Mouse (Mus musculus) thymus, postnatal 25 days (tissue): ENCODE measurements around the gene Fchsd2.

Experiments
- DNase-seq: peaks from one replicate; pipeline ENCODE4 v3.0.0; 2022

Fchsd2 gene

DNA sequence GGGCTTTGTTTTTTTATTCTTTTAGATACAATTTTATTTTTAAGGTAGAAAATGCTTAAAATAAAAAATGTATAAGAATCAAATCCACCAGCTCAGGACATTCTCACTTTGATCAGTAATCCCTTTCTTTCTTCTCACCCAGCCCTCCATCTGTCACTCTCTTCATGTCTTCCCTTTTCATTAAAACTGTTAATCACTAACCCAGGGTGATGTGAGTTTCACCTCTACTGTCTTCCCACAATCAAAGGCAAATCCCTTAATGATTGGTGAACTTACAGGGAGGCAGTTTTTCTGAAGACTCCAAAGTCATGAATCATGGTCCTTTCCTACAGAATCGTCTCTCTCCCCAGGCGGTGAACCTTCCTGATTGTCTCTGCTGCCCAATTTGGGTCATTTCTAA is 124.1 kb downstream of the Fchsd2 start:
- DNase-seq: no peak

DNA sequence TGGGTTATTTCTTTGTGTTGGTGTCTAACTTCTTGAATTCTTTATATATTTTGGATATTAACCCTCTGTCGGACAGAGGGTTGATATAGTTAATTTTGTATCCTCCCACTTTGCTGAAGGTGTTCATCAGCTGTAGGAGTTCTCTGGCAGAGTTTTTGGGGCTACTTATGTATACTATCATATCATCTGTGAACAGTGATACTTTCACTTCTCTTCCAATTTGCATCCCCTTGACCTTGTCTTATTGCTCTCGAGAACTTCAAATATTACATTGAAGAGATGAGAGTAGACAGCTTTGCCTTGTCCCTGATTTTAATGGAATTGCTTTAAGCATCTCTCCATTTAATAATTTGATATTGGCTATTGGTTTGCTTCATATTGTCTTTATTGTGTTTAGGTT is 130.8 kb downstream of the Fchsd2 start:
- DNase-seq: no peak

DNA sequence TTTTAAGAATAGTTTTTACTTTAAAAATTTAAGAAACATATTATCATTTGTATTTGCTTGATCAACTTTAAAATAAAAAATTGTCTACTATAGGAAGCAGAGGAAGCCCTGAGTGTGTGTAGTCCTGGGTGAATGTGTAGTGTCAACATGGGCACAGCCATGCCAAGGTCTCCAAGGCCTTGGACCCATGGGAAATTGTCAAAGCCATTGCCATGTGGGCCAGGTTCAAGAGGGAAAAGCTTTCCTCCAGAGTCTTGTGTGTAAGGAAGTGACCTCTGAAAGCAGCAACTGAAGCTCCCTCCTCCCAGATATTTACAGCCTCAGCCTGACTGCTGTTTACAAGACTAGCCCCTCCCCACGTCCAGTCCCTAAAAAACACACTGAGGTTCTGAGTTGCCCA is 136.7 kb downstream of the Fchsd2 start:
- DNase-seq: no peak

DNA sequence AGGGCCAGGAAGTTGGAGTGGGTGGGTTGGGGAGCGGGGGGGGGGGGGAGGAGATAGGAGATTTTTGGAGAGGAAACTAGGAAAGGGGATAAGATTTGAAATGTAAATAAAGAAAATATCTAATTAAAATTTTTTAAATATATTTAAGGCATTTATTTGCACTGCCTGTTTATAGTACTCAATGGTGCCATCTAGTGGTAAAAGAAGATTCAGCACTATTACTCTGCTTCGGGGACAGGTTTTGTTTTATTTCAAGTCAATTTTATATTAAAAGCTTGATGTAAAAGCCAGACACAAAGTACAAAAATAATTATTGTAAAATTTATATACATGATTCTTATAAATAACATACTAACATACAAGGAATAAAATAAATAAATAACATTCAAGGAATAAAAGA is 138.8 kb downstream of the Fchsd2 start:
- DNase-seq: no peak

DNA sequence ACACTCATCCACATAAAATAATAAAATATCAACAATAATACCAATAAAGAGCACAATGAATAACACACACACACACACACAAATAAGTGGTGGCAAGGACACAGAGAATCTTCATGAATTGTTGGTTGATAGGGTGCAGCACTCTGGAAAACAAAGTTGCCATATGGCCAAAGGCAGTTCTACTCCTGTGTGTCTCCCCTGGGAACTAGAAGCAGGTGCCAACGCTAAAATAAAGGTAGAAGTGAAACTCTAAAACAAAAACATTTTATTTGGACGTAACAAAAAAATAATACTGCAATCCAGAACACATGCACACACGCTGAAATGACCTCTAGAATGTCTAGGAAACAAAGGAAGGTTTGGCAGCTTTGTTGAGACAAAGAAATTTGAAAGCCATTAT is 140.1 kb downstream of the Fchsd2 start:
- DNase-seq: no peak

DNA sequence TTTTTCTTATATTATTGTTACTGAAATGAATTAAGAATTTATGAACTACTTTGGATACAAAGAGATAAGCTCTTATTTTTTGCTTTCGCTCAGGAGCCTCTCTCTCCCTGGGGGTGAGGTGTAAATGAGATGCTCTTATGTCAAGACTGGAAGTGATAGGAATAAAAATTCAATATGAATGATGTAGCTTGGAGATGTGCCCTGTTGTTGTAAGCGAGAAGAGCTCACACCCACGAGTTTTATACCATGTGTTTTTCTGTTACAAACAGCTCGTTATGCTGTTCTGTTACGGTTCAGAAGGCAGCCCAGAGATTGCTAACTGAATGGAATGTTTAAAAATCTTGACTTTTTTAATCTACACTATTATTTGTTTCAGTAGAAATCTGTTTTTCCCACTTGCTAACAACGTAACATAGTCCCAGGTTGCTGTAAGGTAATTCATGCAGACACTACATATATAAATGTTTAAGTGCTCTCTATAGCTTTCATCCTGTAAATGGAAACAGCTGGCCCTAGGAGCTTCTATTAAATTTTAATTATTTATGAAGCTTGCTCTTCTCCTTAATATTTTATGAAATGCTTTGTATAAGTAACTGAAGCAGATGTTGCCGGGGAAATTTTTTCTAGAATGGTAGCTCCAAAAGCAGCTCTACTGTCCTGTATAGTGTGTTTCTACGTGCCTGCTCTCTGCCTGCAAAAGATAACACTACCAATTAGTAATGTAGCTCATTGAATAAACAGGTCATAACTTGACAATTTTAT is 144.2 kb downstream of the Fchsd2 start:
- no peak for DNase-seq

DNA sequence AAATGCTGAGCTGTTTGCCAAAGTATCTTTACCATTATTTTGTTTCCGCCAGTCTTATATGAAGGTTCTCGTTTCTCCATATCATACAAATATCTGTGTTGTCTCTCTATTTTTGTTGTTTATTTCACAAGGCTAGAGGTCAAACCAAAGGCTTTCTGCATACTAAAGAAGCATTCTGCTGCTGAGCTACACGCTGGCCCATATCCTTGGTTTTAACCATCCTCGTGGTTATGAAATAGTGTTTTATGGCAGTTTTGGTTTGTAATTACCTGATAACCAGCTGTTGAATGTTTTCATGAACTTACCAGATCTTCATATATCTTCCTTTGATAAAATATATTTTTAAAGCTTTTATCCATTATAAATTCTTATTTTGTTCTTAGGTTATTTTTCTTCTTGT is 156.1 kb downstream of the Fchsd2 start:
- no peak for DNase-seq

DNA sequence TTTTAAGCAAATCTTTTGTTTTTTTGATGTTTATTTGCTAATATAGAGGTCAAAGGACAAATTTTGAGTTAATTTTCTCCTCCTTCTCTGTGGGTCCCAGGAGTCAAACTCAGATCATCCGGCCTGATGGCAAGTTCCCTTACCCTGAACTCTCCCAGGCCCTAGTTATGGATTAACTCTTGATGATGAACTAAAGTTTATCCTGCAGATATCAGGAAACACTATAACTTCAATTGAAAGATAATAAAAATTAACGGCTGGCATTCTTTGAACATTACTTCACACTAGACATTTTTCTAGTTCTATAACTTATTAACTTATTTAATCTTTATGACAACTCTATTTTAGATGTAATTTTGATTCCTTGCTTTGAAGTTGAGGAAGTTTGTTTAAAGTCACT is 156.5 kb downstream of the Fchsd2 start:
- no peak for DNase-seq

DNA sequence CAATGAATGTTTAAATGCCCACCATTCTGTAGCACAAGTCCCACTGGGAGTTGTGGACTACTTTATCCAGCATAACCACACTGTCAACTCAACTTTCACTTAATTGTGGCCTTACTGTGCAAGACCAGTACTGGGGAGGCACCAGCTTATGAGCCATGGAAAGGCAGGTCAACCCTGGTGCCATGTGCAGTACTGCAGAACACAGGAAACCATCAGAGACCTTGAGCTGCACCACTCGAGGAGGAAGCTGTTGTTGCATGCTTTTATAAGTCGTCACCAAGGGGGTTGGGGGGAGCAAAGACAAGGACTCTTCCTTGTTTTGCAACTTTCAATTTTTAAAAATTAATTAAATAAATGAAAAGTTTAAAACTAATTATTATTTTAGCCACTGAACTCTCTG is 160.4 kb downstream of the Fchsd2 start:
- no peak for DNase-seq

DNA sequence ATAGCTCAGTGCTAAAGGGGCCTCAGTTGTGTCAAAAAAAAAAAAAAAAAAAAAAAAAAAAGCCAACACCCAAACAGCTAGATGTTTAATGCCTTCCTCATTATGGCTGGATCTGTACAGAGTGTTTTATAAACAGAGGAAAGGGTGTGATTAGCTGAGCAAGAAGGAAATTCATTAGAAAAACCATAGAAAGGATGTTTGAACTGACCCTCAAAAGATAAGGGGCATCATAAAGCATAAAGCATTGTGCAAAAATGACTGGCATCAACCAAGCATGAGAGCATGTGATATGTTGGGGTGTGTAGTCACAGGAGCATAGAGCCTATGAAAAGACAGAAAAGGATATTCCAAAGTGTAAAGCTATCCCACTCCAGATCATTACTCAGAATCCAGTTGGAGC is 165.8 kb downstream of the Fchsd2 start:
- no peak for DNase-seq

DNA sequence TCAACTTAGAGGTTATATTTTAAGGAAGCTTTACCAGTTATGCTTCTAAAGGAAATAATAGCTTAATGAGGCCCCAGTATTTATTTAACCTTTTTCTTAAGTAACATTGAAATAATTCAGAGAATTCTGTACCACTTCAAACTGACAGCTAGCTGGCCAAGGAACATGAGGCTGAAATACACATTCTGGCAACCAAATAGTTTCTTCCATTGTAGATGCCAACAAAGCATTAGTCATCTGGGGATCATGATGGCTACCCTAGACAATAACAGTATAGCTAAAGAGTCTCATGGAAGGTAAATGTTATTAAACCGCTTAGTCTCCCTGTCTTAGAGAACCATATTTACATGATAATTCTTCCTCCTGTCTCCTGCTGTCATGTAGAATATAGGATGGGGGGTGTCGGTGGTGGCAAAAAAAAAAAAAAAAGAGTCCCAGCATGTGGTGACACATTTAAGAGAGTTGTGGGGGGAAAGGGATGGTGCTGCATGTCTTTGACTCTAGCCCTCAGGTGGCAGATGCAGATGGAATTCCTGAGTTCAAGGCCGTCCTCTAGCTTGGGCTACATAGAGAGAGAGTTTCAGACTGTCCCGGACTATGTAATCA is 169.4 kb downstream of the Fchsd2 start:
- DNase-seq: no peak

DNA sequence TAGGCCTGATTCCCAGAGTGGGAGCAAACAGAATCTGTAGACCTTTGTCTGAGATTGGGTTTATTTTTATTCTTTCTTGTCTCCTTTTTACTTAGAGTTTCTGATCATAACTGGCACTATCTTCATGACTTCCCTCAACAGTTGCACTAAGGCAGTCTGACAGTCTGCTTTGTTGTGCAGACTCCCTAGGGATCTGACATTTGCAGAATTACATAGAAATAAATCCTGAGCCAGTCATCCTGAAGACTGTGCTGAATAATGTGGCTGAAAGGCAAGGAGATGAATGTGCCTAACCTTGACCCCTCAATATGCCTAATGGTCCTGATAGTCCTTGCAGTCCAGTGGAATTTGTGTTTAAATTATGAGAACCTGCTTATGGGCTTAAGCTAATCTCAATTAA is 170.8 kb downstream of the Fchsd2 start:
- no peak for DNase-seq

DNA sequence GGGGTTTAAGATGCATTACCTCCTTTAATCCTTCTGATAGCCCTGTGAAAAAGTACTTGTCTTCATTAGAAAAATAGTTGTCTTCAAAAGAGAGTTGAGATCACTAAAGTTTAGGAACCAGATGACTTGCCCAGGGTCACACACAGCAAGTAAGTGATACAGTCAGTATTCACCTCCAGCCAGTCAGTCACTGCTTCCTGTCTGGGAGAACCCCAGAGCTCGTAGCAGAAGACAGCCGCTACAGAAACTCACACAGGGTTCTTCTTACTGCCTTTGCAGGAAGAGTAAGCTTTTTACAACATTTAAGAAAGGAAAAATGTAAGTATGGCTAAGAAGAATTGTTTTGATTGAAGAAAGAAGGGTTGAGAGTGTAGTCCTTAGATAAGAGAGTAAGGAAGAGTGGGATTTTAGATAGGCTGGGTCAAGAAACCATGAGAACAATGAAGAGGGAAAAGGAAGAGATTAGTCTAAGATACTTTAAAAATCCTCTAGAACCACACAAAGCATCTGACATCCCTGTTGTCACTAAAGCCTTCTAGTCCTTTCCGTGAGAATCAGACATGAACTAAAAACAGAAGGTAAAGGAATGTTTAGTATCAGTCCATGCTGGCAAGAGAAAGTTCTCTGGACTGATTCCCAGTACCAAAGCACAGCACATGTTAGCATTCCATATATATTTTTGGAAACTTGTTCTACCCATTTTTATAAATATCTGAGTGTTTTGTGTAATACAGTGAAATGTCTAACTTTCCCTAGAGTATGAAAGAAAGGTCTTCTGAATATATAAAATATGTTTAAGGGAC is 175.0 kb downstream of the Fchsd2 start:
- no peak for DNase-seq

DNA sequence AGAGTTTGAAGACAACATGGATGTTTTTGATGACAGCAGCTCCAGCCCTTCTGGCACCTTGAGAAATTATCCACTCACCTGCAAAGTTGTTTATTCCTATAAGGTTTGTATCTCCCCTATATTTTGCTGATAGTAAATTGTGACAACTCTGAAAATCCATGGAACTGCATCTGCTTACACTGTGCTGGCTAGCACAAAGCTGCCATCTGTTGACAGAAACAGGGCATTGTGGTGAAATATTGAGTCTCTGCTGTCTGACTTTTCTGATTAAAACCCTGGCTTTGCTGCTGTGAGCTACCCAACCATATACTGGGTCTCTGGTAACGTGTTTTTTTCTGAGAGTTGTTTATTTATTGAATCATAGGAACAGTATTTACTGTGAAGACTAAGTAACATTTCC is 178.9 kb downstream of the Fchsd2 start:
- no peak for DNase-seq

DNA sequence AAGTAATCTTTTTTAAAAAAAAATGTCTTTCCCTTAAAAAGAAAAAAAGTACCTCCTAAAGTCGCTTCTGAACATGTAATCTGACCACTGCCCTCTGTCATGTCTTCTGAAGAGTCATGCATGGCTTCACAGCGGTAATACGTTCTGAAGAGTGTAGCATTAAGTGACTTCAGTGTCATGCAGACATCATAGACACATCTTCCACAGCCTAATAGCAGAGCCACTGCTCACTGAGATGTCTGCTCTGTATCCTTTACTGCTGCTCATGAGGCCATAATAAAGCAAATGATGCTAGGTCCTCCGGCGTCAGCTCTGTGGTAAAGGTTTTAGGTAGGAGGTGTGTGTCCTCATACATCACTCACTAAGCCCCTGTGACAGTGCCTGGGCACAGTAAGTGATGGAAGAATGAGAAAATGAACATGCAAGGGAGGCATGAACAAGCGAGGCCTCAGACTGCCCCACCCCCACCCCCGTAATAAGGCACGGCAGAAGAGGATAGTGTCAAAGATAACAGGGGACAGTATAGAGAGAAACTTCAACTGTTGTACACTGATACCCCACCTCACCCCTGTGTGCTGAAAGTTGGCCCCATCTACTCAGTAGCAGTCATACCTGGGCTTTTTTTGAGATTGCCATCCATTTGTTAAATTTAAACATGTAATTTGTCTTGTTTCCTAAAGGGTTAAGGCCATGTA is 179.9 kb downstream of the Fchsd2 start:
- DNase-seq: no peak

DNA sequence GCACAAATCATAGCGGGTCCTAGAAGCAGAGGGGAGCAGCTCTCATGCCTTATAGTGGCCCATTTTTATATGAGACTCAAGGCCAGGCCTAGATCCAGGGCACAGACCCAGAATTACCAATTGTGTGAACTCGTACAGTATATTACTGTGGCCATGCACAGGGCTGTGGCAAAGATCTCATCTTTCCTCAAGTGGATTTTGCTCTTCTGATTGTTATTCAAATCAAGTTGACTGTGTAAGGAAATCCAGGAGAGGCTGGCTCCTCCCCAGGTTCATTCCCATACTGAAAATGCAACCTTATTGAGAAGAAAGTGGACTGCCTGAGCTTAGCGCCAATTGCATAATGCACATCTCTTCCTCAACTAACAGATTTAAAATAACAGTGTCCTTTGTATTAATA is 190.1 kb downstream of the Fchsd2 start:
- no peak for DNase-seq

DNA sequence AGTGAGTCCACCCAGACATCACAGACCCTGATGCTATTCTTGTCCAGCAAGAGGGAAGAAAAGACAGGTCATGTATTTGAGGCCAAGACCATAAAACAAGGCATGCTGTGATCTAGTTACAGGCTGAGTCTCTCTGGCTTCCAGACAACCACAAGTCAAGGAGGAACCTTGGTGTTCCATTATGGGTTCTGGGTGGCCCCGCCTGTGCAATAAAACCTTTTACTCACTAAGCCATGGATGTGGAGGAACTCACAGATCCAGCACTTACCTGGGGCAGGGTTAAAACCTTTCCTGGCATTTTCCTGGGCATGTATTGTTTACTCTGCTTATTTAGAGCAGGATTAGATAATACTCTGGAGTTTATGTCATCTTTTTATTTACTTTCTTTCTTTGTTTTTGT is 191.8 kb downstream of the Fchsd2 start:
- no peak for DNase-seq

DNA sequence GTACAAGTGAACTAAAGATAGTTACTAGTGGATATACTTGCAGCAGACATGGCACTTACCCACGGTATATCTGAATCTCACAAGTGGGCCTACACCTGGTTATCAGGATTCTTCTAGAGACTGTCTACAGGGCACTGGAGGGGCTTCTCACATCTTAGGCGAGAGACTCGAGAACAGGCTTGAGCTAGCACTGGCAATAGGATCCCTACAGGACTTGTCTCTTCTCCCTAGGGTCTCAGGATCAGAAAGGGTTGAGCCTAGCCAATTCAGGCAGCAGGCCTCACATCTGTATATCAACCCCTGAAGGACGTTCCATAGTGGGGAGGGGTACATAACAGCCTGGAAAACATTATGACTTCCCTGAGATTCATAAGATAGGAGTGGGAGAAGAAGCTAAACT is 194.2 kb downstream of the Fchsd2 start:
- no peak for DNase-seq

DNA sequence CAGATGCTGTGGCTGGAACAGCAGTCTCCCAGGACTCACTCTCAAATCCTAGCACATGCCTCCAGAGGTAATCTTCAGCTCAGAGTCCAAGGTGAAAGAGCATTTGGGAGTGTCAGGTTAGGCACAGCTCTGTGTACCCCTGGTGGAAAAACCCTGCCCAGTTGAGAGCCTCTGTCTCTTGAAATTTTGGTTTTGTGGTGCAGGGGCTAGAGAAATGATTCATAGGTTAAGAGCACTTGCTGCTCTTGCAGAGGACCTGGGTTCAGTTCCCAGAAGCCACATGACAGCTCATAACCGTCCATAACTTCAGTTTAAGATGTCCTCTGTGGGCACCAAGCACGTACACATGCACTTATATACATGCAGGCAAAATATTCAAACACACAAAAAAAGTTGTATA is 195.2 kb downstream of the Fchsd2 start:
- no peak for DNase-seq

DNA sequence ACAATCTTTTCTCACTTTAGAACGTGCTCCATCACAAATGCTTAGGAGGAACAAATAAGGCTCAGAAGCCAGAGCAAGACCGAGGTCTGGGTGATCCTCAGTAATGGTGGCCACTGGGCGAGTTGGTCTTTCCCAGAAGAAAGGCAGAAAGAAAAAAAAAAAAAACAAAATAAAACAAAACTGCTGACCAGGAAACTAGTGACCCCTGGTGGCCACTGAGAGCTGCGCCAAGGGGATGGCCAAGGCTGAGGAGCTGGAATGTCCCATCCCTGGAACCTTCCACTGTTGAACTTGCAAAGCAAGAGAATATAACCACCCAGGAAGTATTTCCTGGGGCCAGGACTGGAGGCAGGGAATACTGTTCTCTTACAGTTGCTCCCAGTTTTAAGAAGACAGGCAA is 195.8 kb downstream of the Fchsd2 start:
- peak; percentile 40 for DNase-seq

DNA sequence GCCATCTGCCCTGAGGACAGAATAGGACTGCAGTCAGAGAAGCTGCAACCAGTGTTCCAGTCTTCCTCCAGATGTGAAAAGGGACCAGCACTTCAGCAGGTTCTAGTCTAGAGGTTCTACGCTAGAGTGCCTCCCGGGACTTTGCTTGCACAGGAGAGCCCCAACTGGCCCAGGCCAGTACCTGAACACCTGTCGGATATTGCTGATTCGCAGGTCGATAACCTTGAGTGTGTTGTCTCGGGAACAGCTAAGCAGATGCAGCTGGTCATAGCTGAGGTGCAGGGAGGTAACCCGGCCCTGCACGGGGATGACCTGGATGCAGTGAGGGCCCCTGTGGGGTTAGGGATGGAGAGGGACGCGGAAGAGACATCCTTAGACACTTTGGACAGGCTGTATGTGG is 197.7 kb downstream of the Fchsd2 start:
- DNase-seq: no peak

DNA sequence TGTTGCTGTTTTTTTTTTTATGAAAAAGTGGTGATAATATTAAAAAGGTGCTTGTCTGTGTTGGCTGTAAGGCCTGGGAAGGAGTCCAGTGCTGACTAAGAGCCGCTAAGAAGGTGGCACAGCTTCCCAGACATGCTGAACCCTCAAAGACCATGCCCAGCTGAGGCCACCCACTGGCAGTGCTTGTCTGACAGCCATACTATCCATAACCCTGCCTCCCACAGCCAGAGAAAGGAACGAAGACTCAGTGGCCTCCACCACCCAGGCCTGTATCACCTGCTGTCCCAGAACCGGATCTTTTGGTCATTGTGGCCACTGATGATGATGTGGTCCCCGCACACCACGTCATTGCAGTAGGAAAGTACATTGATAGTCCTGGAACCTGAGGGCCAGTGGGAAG is 198.5 kb downstream of the Fchsd2 start:
- no peak for DNase-seq

DNA sequence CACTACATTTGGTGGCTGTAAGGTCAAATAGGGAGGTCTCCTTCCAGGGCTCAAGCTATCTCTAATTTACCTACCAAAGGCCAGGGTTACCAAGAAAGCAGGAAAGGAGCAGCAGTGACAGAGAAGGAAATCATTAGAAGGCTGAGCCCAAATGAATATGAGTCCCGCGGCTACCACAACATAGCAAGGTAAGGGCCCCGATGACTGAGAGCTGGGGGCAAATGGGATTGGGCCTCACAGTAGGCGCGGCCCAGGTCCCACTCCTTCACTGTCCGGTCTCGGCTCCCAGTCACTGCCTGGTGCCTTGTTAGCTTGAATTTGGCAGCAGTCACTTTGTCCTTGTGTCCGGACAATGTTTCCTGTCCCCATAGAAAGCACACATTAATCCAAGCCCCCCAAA is 199.0 kb downstream of the Fchsd2 start:
- no peak for DNase-seq

DNA sequence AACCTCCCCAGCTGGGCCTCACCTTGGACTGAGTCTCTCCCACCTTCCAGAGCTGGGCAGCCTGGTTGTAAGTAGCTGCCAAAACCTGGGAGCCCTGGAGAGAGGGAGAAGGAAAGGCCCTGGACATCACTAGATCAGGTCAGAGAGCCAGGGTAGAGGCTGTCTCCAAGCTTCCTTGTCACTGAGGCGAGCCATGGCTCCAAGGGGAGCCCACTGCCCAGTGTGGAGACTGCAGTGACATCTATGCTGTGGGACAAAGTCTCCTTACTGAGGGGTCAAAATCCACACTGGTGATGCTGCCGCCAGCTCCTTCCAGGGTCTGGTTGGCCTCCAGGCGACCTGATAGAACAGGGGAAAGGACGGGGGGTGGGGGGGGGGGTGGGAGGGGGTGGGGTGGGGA is 199.4 kb downstream of the Fchsd2 start:
- no peak for DNase-seq
